Mouse (Mus musculus) MEL (cell line): ENCODE data around the gene Tmcc3. TPM values are rescaled to one million over a fixed set of nuclear protein-coding genes. Genes with fewer than 3 reads are reported as not detected.

ENCODE experiments used
- DNase-seq: peaks from one replicate; pipeline ENCODE4 v3.0.0; 2011; ENCODE audit warnings: low read depth, low spot score
- H3K27ac ChIP-seq: 2 replicates; pipeline ENCODE4 v1.5.1; 2012; ENCODE audit warnings: low read depth, mild to moderate bottlenecking, control low read depth, low read length, moderate library complexity; ENCODE audit not compliant: control insufficient read depth
- H3K27me3 ChIP-seq, 2 experiments: fragments of 150-350 bp in 1 of 2; sonication (generic) in 1 of 2; 2 replicates each; pipeline ENCODE4 v1.6.1; 2012; ENCODE audit warnings: low read length in 2 of 2, mild to moderate bottlenecking in 2 of 2, improper control_type of control experiment in 1 of 2, moderate library complexity in 1 of 2; ENCODE audit not compliant: insufficient read depth in 2 of 2, control insufficient read depth in 1 of 2
- H3K36me3 ChIP-seq, 2 experiments: 2 replicates each; pipeline ENCODE4 v1.6.1; 2012 to 2014; ENCODE audit warnings: low read length in 2 of 2, improper control_type of control experiment in 1 of 2, inconsistent platforms in 1 of 2, mild to moderate bottlenecking in 1 of 2; ENCODE audit not compliant: insufficient read depth in 2 of 2, control insufficient read depth in 1 of 2
- H3K4me1 ChIP-seq, 2 experiments: fragments of 150-350 bp in 1 of 2; sonication (generic) in 1 of 2; 2 replicates each; pipeline ENCODE4 v1.6.1; 2012; ENCODE audit warnings: low read length in 2 of 2, improper control_type of control experiment in 1 of 2, mild to moderate bottlenecking in 1 of 2; ENCODE audit not compliant: insufficient read depth in 2 of 2, control insufficient read depth in 1 of 2
- H3K4me3 ChIP-seq, 2 experiments: fragments of 150-350 bp in 1 of 2; sonication (generic) in 1 of 2; 2 replicates each; pipeline ENCODE4 v1.5.1; 2012; ENCODE audit warnings: low read depth in 2 of 2, low read length in 2 of 2, mild to moderate bottlenecking in 2 of 2, moderate library complexity in 2 of 2, control low read depth in 1 of 2, improper control_type of control experiment in 1 of 2; ENCODE audit not compliant: control insufficient read depth in 1 of 2, insufficient read depth in 1 of 2
- H3K79me2 ChIP-seq: 2 replicates; pipeline ENCODE4 v1.6.1; 2012; ENCODE audit warnings: mild to moderate bottlenecking, low read length, moderate library complexity; ENCODE audit not compliant: control insufficient read depth, poor library complexity, insufficient read depth
- H3K9ac ChIP-seq: 2 replicates; pipeline ENCODE4 v1.6.1; 2012; ENCODE audit warnings: low read depth, mild to moderate bottlenecking, control low read depth, low read length, moderate library complexity; ENCODE audit not compliant: control insufficient read depth, poor library complexity, severe bottlenecking
- H3K9me3 ChIP-seq: fragments of 150-350 bp; sonication (generic); replicated peaks from 2 replicates; pipeline ENCODE4 v1.6.1; 2012; ENCODE audit warnings: mild to moderate bottlenecking, low read length, improper control_type of control experiment, moderate library complexity; ENCODE audit not compliant: insufficient read depth
- BHLHE40 ChIP-seq: IDR thresholded peaks from 2 replicates; pipeline ENCODE4 v1.6.1; 2012; ENCODE audit warnings: low read depth, mild to moderate bottlenecking, inconsistent platforms, low read length, improper control_type of control experiment, borderline replicate concordance
- CHD2 ChIP-seq: IDR thresholded peaks from 2 replicates; pipeline ENCODE4 v1.6.1; 2011; ENCODE audit warnings: low read length, improper control_type of control experiment
- CTCF ChIP-seq, 3 experiments: IDR thresholded peaks in 2 of 3; conservative IDR thresholded peaks in 1 of 3; 2 replicates each; pipeline ENCODE4 v1.5.1; 2011 to 2012; ENCODE audit warnings: low read length in 3 of 3, low read depth in 2 of 3, mild to moderate bottlenecking in 2 of 3, improper control_type of control experiment in 1 of 3, inconsistent platforms in 1 of 3, mixed read lengths in 1 of 3, moderate library complexity in 1 of 3; ENCODE audit not compliant: control insufficient read depth in 1 of 3, insufficient read depth in 1 of 3, poor library complexity in 1 of 3, severe bottlenecking in 1 of 3
- E2F4 ChIP-seq: IDR thresholded peaks from 2 replicates; pipeline ENCODE4 v1.6.1; 2011; ENCODE audit warnings: low read depth, low read length, improper control_type of control experiment, borderline replicate concordance
- ETS1 ChIP-seq: IDR thresholded peaks from 2 replicates; pipeline ENCODE4 v1.6.1; 2012; ENCODE audit warnings: low read depth, mild to moderate bottlenecking, inconsistent platforms, low read length, improper control_type of control experiment, moderate library complexity
- GABPA ChIP-seq: IDR thresholded peaks from 2 replicates; pipeline ENCODE4 v1.6.1; 2012; ENCODE audit warnings: low read depth, mild to moderate bottlenecking, inconsistent platforms, low read length, improper control_type of control experiment, moderate library complexity
- HCFC1 ChIP-seq: IDR thresholded peaks from 2 replicates; pipeline ENCODE4 v1.6.1; 2012; ENCODE audit warnings: low read depth, mild to moderate bottlenecking, inconsistent platforms, low read length, improper control_type of control experiment, moderate library complexity
- KAT2A ChIP-seq: conservative IDR thresholded peaks from 2 replicates; pipeline ENCODE4 v1.6.1; 2012; ENCODE audit warnings: low read depth, low read length, improper control_type of control experiment, inconsistent platforms
- MAX ChIP-seq: IDR thresholded peaks from 2 replicates; pipeline ENCODE4 v1.6.1; 2011; ENCODE audit warnings: low read length, improper control_type of control experiment
- MEF2A ChIP-seq: IDR thresholded peaks from 2 replicates; pipeline ENCODE4 v1.6.1; 2014; ENCODE audit warnings: low read depth, mild to moderate bottlenecking, inconsistent platforms, low read length, improper control_type of control experiment; ENCODE audit not compliant: poor library complexity, insufficient replicate concordance, severe bottlenecking; ENCODE audit errors: extremely low read depth
- MYB ChIP-seq: IDR thresholded peaks from 2 replicates; pipeline ENCODE4 v1.6.1; 2011; ENCODE audit warnings: mild to moderate bottlenecking, low read depth, low read length, improper control_type of control experiment
- NELFE ChIP-seq: IDR thresholded peaks from 2 replicates; pipeline ENCODE4 v1.6.1; 2011; ENCODE audit warnings: low read depth, low read length, improper control_type of control experiment
- NRF1 ChIP-seq: IDR thresholded peaks from 2 replicates; pipeline ENCODE4 v1.6.1; 2014; ENCODE audit warnings: low read depth, mild to moderate bottlenecking, inconsistent platforms, low read length, improper control_type of control experiment, moderate library complexity; ENCODE audit not compliant: poor library complexity, insufficient read depth, severe bottlenecking
- POLR2AphosphoS2 ChIP-seq: IDR thresholded peaks from 2 replicates; pipeline ENCODE4 v1.6.1; 2011; ENCODE audit warnings: low read length, improper control_type of control experiment
- RCOR1 ChIP-seq: IDR thresholded peaks from 2 replicates; pipeline ENCODE4 v1.6.1; 2012; ENCODE audit warnings: low read depth, mild to moderate bottlenecking, inconsistent platforms, low read length, improper control_type of control experiment
- SIN3A ChIP-seq: IDR thresholded peaks from 2 replicates; pipeline ENCODE4 v1.6.1; 2012; ENCODE audit warnings: low read length, improper control_type of control experiment, inconsistent platforms
- SMC3 ChIP-seq: IDR thresholded peaks from 2 replicates; pipeline ENCODE4 v1.6.1; 2011; ENCODE audit warnings: low read depth, low read length, improper control_type of control experiment
- TAL1 ChIP-seq: IDR thresholded peaks from 2 replicates; pipeline ENCODE4 v1.6.1; 2012; ENCODE audit warnings: mild to moderate bottlenecking, inconsistent platforms, low read length, moderate library complexity, mixed read lengths
- TCF12 ChIP-seq: IDR thresholded peaks from 2 replicates; pipeline ENCODE4 v1.6.1; 2014; ENCODE audit warnings: low read depth, mild to moderate bottlenecking, inconsistent platforms, low read length, improper control_type of control experiment, moderate library complexity
- USF1 ChIP-seq: IDR thresholded peaks from 2 replicates; pipeline ENCODE4 v1.6.1; 2014; ENCODE audit warnings: low read depth, mild to moderate bottlenecking, inconsistent platforms, low read length, improper control_type of control experiment, moderate library complexity
- ZC3H11A ChIP-seq: IDR thresholded peaks from 2 replicates; pipeline ENCODE4 v1.6.1; 2012; ENCODE audit warnings: low read depth, mild to moderate bottlenecking, inconsistent platforms, low read length, improper control_type of control experiment
- ZKSCAN1 ChIP-seq: IDR thresholded peaks from 2 replicates; pipeline ENCODE4 v1.6.1; 2012; ENCODE audit warnings: low read depth, mild to moderate bottlenecking, inconsistent platforms, low read length, improper control_type of control experiment, moderate library complexity
- ZMIZ1 ChIP-seq: IDR thresholded peaks from 2 replicates; pipeline ENCODE4 v1.6.1; 2012; ENCODE audit warnings: low read depth, mild to moderate bottlenecking, inconsistent platforms, low read length, improper control_type of control experiment, moderate library complexity
- polyA plus RNA-seq, 2 experiments: library from polyadenylated mRNA; stranded (reverse) in 1 of 2; unstranded in 1 of 2; fragments of >175 nt in 1 of 2; fragments of >200 nt in 1 of 2; gene quantifications; 2 replicates each; pipeline versions ENCODE4 v1.2.1 to v1.2.4; 2012; ENCODE audit warnings: low replicate concordance in 2 of 2, low read depth in 1 of 2; ENCODE audit not compliant: insufficient read length in 2 of 2, insufficient read depth in 1 of 2, missing spikeins in 1 of 2
- total RNA-seq: library from RNA; depleted of rRNA; stranded (reverse); fragments of 300-350 nt; gene quantifications from 2 replicates; pipeline ENCODE4 v1.2.3, GENCODE M21; 2012

The Tmcc3 gene
- total and polyA plus RNA-seq, 3 experiments = 1.3 to 2.6 TPM; not detected in 1

DNA sequence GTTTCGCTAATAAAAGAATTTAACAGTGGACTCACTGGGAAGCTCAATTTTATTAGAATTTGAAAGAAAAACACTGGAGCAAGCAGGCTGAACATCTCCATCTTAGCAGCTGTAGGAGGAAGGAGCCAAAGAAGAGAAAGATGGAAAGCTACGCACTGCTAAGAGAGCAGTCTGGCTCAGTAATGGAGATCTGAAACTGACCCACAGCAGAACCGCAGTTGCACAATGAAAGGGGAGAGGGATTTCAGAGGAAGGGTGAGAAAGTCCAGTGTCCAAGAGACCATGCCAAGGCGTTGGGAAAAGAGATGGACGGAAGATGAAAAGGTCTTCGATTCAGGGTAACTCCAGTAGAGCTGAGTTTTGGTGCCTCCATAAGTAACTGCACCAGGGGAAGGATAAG, 24.3 kb downstream of the Tmcc3 start:
- H3K27ac ChIP-seq = no peak overlapping the region
- H3K27me3 ChIP-seq = no peaks in the 10 kb centered on the region; a peak in 1 of 4 replicates
- no peaks in the 10 kb centered on the region for H3K79me2 ChIP-seq
- no peak for DNase-seq
- H3K9me3 ChIP-seq = no peaks in the 10 kb centered on the region
- H3K9ac ChIP-seq = no peak overlapping the region
- no peak for TF ChIP-seq CTCF (IDR thresholded peaks at IDR 0.05 in 2 of 3, conservative IDR thresholded peaks at IDR 0.05 in 1 of 3; ENCODE audit: control insufficient read depth in 1 of 3, insufficient read depth in 1 of 3, low read depth in 2 of 3, low read length in 3 of 3, poor library complexity in 1 of 3, severe bottlenecking in 1 of 3)
- TF ChIP-seq TCF12 = no peak
- TF ChIP-seq E2F4 = no peak
- no peak for TF ChIP-seq USF1
- no peak for TF ChIP-seq RCOR1
- no peak for TF ChIP-seq CHD2
- no peak for TF ChIP-seq TAL1
- TF ChIP-seq ZMIZ1 = no peak
- no peak for TF ChIP-seq ETS1
- TF ChIP-seq NELFE = no peak
- no peak for TF ChIP-seq NRF1
- no peak for TF ChIP-seq ZC3H11A
- TF ChIP-seq KAT2A = no peak
- H3K4me3 ChIP-seq = no peak overlapping the region
- H3K36me3 ChIP-seq = no peaks in the 10 kb centered on the region; a peak in 1 of 4 replicates
- H3K4me1 ChIP-seq = 0 out of 4 replicates have a peak, but pooled peaks cover 0 to 3% of the 10 kb centered on the region in 2 experiments

DNA sequence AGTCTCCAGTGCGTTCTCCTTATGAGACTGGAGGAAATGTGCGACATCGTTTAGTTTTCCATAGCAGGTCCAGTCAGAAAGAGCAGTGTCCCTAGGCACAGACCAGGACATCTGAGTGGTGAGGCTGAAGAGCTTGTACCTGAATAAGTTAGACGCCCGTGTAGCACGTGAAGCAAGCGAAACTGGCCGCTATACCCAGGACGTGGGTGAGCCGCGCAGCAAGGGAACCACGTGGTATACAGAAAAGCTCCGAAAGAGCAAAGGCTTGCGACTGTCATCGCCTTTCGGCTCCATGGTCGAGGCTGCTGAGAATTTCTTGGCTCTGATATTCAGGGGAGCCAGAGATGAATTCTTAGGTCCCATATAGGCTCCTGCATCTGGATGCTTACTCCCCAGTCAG, 29.8 kb downstream of the Tmcc3 start:
- no peak overlapping the region for H3K4me3 ChIP-seq
- no peaks in the 10 kb centered on the region for H3K4me1 ChIP-seq

More for the DNA sequence above, 29.8 kb downstream of the Tmcc3 start:
- Histone ChIP-seq H3K27ac (no peak overlapping the region), H3K9ac (no peak overlapping the region), H3K36me3 (no peaks in the 10 kb centered on the region), H3K9me3 (no peaks in the 10 kb centered on the region), H3K27me3 (no peaks in the 10 kb centered on the region; a peak in 1 of 4 replicates), H3K79me2 (no peaks in the 10 kb centered on the region)
- no peak for DNase-seq
- TF ChIP-seq HCFC1 (no peak), RCOR1 (no peak), GABPA (no peak), E2F4 (no peak), USF1 (no peak), MYB (no peak), POLR2AphosphoS2 (no peak), SIN3A (no peak), MEF2A (no peak), KAT2A (no peak), ZKSCAN1 (no peak), BHLHE40 (no peak), MAX (no peak), CHD2 (no peak), CTCF (IDR thresholded peaks at IDR 0.05 in 2 of 3, conservative IDR thresholded peaks at IDR 0.05 in 1 of 3; ENCODE audit: control insufficient read depth in 1 of 3, insufficient read depth in 1 of 3, low read depth in 2 of 3, low read length in 3 of 3, poor library complexity in 1 of 3, severe bottlenecking in 1 of 3) (no peak), SMC3 (no peak)
